Mouse (Mus musculus): ENCODE data around the gene Olfr837.
"Not testable (repeated sequence)": the region's sequence is repeated elsewhere in the genome, so short reads cannot be mapped to it uniquely, and the experiment has no call there.

Olfr837 gene

GRCm38 (mm10) chr9:19136017-19136416, at the start of gene Olfr837:
Gene Olfr837, plus strand, starts transcription at chr9:19136317.
- no peak for DNase-seq (ENCODE audit: low spot score in 2 of 2)

DNA sequence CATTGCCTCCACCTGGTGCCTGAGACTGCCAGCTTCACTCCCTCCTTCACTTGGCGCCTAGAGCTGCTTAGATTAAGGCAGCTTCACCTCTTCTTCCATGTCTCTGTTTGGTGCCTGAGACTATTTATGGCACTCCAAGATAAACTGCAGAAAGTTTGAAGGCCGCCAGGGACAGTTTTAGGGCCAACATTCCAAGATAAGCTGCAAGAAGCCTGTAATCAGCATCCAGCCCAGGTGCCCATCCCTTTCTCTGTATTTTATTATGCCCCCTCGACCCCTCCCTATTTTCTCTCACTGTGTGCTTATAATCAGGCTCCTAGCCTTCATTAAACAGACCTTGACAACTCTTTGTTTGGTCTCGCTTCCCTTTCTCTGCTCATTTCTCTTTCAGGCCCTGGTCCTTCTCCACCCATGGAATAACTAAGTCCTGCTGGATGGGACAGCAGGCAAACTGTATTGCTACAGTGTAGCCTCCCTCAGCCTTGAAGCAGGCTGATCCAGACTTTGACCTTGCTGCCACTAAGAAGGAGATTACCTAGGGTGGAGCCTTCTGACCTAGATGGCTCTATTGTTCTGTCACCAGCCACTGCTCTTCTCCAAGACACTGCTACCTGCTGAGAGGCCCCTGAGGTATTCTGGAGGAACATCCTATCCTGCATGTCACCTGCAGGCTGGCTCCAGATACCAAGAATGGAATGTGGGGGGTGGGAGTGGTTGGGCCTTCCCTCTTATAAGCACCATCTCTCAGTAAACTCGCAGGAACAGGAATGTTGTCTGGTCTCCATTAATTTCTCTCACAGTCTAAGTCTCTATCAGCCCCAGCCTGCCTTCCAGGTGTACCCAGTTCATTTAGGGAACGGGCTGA, 43.0 kb upstream of the Olfr837 start:
- DNase-seq (ENCODE audit: low spot score in 2 of 2): not testable (repeated sequence)

- no peak for DNase-seq (ENCODE audit: low spot score in 2 of 2)
These were observed 38.8 kb upstream of the Olfr837 start for GRCm38 (mm10) chr9:19097286-19097685.

DNA sequence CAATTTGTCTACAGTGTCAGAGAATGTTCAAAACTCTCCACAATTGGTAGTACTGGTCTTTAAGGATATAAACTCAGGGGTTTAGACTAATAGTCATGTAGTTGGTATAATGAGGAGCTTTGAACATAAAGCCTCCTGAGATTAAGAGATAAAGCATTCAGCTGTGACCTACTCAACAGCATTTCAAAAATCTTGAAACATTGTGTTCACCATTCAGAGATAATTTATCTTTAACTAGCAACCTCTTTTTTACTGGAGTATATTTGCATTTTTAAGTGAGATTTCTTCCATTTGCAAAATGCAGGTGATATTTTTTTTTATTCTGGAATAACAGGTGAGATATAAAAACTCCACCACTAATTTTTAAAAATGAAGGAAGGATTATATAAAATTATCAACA, 16.0 kb upstream of the Olfr837 start, which contains the start of gene Olfr836:
TSS of gene Olfr836 (plus strand) at position 301 of the 400 bp plus-strand sequence.
- no peak for DNase-seq (ENCODE audit: low spot score in 2 of 2)

- DNase-seq (ENCODE audit: low spot score in 2 of 2): no peak
These were observed 41.1 kb downstream of the Olfr837 start, which contains the start of gene Olfr839-ps1 for GRCm38 (mm10) chr9:19177212-19177611. Gene Olfr839-ps1, minus strand, starts transcription at chr9:19177312.
